Comparison of ENCODE assay signal across 27 mouse cellular contexts in genomic region chr1:21803751-21804476, GRCm38 (mm10).
A peak's percentile ranks its signal among the peaks of the same experiment; 100 is the strongest.
DNase-seq lines count a peak whose midpoint lies in the region; ATAC-seq lines count a peak whose summit lies in the region.
"Had no signal": no experiment of that assay in that cellular context is flagged by ENCODE, and none has a peak within 500 bp of the region (broad histone marks: within the 10 kb centered on the region; RNA-seq: fewer than 3 reads in every experiment).

No protein-coding gene starts in this region.

- no peak overlapping the region for H3K4me2 ChIP-seq in forebrain, embryonic 14.5 days (ENCODE audit: low read length)
- no peak overlapping the region for H3K4me2 ChIP-seq in forebrain, embryonic 11.5 days (ENCODE audit: low read depth, low read length, severe bottlenecking)
- H3K4me2 ChIP-seq in forebrain, embryonic 16.5 days (ENCODE audit: low read length), result no peak overlapping the region
- H3K4me2 ChIP-seq in forebrain, embryonic 13.5 days, result no peak overlapping the region
- H3K4me2 ChIP-seq: embryonic facial prominence, embryonic 13.5 days; embryonic facial prominence, embryonic 15.5 days had no signal

- H3K9me3 ChIP-seq in forebrain, embryonic 14.5 days (replicated peaks; ENCODE audit: control insufficient read depth, low read length), result no peaks in the 10 kb centered on the region
- no peaks in the 10 kb centered on the region for H3K9me3 ChIP-seq in forebrain, embryonic 11.5 days (ENCODE audit: control insufficient read depth, low read length)
- H3K9me3 ChIP-seq in forebrain, embryonic 16.5 days (ENCODE audit: control insufficient read depth, low read length), result no peaks in the 10 kb centered on the region
- no peaks in the 10 kb centered on the region for H3K9me3 ChIP-seq in forebrain, embryonic 13.5 days (replicated peaks)
- H3K9me3 ChIP-seq: embryonic facial prominence, embryonic 13.5 days; embryonic facial prominence, embryonic 15.5 days; G1E had no signal

- no peak overlapping the region for H3K27ac ChIP-seq in forebrain, embryonic 14.5 days (ENCODE audit: low read depth, low read length)
- H3K27ac ChIP-seq in forebrain, embryonic 11.5 days (ENCODE audit: low read depth, low read length), result no peak overlapping the region
- H3K27ac ChIP-seq in forebrain, embryonic 16.5 days (ENCODE audit: low read length), result no peak overlapping the region; the same call in 1 of the 2 replicates
- H3K27ac ChIP-seq in forebrain, embryonic 13.5 days, result no peak overlapping the region
- H3K27ac ChIP-seq: embryonic facial prominence, embryonic 13.5 days; embryonic facial prominence, embryonic 15.5 days; gastrocnemius, adult 2 months had no signal

- H3K27me3 ChIP-seq in forebrain, embryonic 14.5 days (replicated peaks; ENCODE audit: control insufficient read depth, insufficient read depth, low read length), result no peaks in the 10 kb centered on the region
- no peaks in the 10 kb centered on the region for H3K27me3 ChIP-seq in forebrain, embryonic 11.5 days (ENCODE audit: control insufficient read depth, insufficient read depth, low read length)
- no peaks in the 10 kb centered on the region for H3K27me3 ChIP-seq in forebrain, embryonic 16.5 days (replicated peaks; ENCODE audit: control insufficient read depth, insufficient read depth, low read length)
- H3K27me3 ChIP-seq in forebrain, embryonic 13.5 days, result no peaks in the 10 kb centered on the region
- H3K27me3 ChIP-seq: CH12.LX; embryonic facial prominence, embryonic 13.5 days; embryonic facial prominence, embryonic 15.5 days had no signal

- H3K4me3 ChIP-seq in forebrain, embryonic 14.5 days (ENCODE audit: low read depth, low read length), result no peak overlapping the region
- H3K4me3 ChIP-seq in forebrain, embryonic 11.5 days (ENCODE audit: low read depth, low read length), result no peak overlapping the region
- no peak overlapping the region for H3K4me3 ChIP-seq in forebrain, embryonic 16.5 days (replicated peaks; ENCODE audit: low read length)
- H3K4me3 ChIP-seq in forebrain, embryonic 13.5 days, result no peak overlapping the region
- H3K4me3 ChIP-seq: embryonic facial prominence, embryonic 13.5 days; embryonic facial prominence, embryonic 15.5 days; erythroblast, embryonic 14.5 days; gastrocnemius, adult 2 months had no signal

- DNase-seq in forebrain, embryonic 14.5 days (ENCODE audit: low spot score), result peak; percentile 54
- no peak for DNase-seq in forebrain, embryonic 11.5 days (ENCODE audit: low spot score)
- no peak for DNase-seq in frontal cortex, postnatal 36 days (ENCODE audit: low spot score in 2 of 2)
- no peak for DNase-seq in c-Kit-positive CD71-positive TER-119-positive erythroid progenitor cells, embryonic 14.5 days (ENCODE audit: low spot score)
- DNase-seq: adrenal gland, adult 8-10 months; adrenal gland, postnatal 14 days; adrenal gland, postnatal 36 days; B cell, adult 2 months; cerebellum, adult 11 months; cerebellum, adult 18-20 months; cerebellum, adult 8-10 months; cerebellum, adult 9-11 months; cerebellum, postnatal 14 days; cerebellum, postnatal 36 days; embryo, embryonic 11 days; gastrocnemius, adult 2 months had no signal

- no peak overlapping the region for H3K9ac ChIP-seq in forebrain, embryonic 14.5 days (ENCODE audit: low read length)
- no peak overlapping the region for H3K9ac ChIP-seq in forebrain, embryonic 11.5 days (ENCODE audit: low read length)
- H3K9ac ChIP-seq in forebrain, embryonic 16.5 days (replicated peaks; ENCODE audit: low read depth, low read length), result no peak overlapping the region
- no peak overlapping the region for H3K9ac ChIP-seq in forebrain, embryonic 13.5 days
- H3K9ac ChIP-seq: embryonic facial prominence, embryonic 13.5 days; embryonic facial prominence, embryonic 15.5 days had no signal

- 72% methylated on average over 5 of the region's 5 CpGs for WGBS in forebrain, embryonic 14.5 days
- WGBS in forebrain, embryonic 11.5 days, result 81% methylated on average over 5 of the region's 5 CpGs
- 57% methylated on average over 5 of the region's 5 CpGs for WGBS in forebrain, embryonic 16.5 days
- WGBS in forebrain, embryonic 13.5 days, result 76% methylated on average over 5 of the region's 5 CpGs

- ATAC-seq in forebrain, embryonic 14.5 days, result no peak
- no peak for ATAC-seq in forebrain, embryonic 11.5 days (replicated peaks; ENCODE audit: low FRiP score)
- ATAC-seq in forebrain, embryonic 16.5 days, result peak; percentile 65
- ATAC-seq in forebrain, embryonic 13.5 days, result no peak
- ATAC-seq in frontal cortex, adult (ENCODE audit: low TSS enrichment), result peak; percentile 26
- ATAC-seq: activated CD4-positive, CD25-positive, alpha-beta regulatory T cell, adult 4 months; CD4-positive, CD25-positive, alpha-beta regulatory T cell, adult 4 months; Patski had no signal

- no peaks in the 10 kb centered on the region for H3K36me3 ChIP-seq in forebrain, embryonic 14.5 days (ENCODE audit: control insufficient read depth, insufficient read depth, low read length)
- H3K36me3 ChIP-seq in forebrain, embryonic 11.5 days (ENCODE audit: control insufficient read depth, insufficient read depth, low read length), result no peaks in the 10 kb centered on the region
- no peaks in the 10 kb centered on the region for H3K36me3 ChIP-seq in forebrain, embryonic 16.5 days (ENCODE audit: control insufficient read depth, insufficient read depth)
- H3K36me3 ChIP-seq in forebrain, embryonic 13.5 days (ENCODE audit: poor library complexity, severe bottlenecking), result no peaks in the 10 kb centered on the region
- H3K36me3 ChIP-seq: embryonic facial prominence, embryonic 13.5 days; embryonic facial prominence, embryonic 15.5 days; G1E had no signal

- no peaks in the 10 kb centered on the region for H3K4me1 ChIP-seq in forebrain, embryonic 14.5 days (ENCODE audit: control insufficient read depth, insufficient read depth, low read length)
- H3K4me1 ChIP-seq in forebrain, embryonic 11.5 days (replicated peaks; ENCODE audit: control insufficient read depth, insufficient read depth, low read length), result no peaks in the 10 kb centered on the region
- H3K4me1 ChIP-seq in forebrain, embryonic 16.5 days (replicated peaks; ENCODE audit: control insufficient read depth, insufficient read depth, low read length), result peaks cover 5% of the 10 kb centered on the region
- H3K4me1 ChIP-seq in forebrain, embryonic 13.5 days, result peaks cover 6% of the 10 kb centered on the region; the same call in 1 of the 2 replicates
- H3K4me1 ChIP-seq: embryonic facial prominence, embryonic 13.5 days; embryonic facial prominence, embryonic 15.5 days had no signal

Comparison
In these comparisons a context has a peak if more than half of its experiments do, and no peak if none do; other contexts are left out.
1. ATAC-seq: peak in forebrain, embryonic 16.5 days (single experiment) and frontal cortex, adult (single experiment); none in forebrain, embryonic 14.5 days (single experiment), forebrain, embryonic 11.5 days (single experiment) and forebrain, embryonic 13.5 days (single experiment).